Mouse (Mus musculus) 416B (cell line): ENCODE data around the gene Mcf2l.

Source experiments
- DNase-seq: peaks from one replicate; pipeline ENCODE4 v3.0.0; 2011; ENCODE audit warnings: low read depth

The Mcf2l gene

GRCm38 (mm10) chr8:12874194-12874791 is 687 bp downstream of the Mcf2l start:
- no peak for DNase-seq

GRCm38 (mm10) chr8:12874971-12875370 is 1.4 kb downstream of the Mcf2l start:
- no peak for DNase-seq

DNA sequence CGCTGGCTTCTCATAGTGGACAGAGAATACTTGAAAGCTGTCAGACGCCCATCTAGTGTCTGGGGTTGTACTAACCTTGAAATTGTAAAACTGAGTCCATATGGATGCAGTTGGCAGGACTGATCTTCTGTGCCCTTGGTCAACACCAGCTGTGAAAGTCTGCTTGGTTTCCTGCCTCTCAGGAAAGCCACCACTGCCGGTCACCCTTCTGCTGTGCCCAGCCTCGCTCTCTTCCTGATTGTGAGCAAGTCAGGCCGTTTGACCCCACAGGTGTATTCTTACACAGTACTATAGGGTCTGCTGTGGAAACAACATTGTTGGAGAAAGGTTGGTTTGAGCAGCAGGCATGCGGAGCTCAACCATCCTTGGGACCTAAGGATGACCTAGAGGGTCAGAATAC is 3.5 kb downstream of the Mcf2l start:
- DNase-seq = peak; percentile 80

- DNase-seq = no peak
Observed at GRCm38 (mm10) chr8:12880163-12880562, 6.6 kb downstream of the Mcf2l start.

DNA sequence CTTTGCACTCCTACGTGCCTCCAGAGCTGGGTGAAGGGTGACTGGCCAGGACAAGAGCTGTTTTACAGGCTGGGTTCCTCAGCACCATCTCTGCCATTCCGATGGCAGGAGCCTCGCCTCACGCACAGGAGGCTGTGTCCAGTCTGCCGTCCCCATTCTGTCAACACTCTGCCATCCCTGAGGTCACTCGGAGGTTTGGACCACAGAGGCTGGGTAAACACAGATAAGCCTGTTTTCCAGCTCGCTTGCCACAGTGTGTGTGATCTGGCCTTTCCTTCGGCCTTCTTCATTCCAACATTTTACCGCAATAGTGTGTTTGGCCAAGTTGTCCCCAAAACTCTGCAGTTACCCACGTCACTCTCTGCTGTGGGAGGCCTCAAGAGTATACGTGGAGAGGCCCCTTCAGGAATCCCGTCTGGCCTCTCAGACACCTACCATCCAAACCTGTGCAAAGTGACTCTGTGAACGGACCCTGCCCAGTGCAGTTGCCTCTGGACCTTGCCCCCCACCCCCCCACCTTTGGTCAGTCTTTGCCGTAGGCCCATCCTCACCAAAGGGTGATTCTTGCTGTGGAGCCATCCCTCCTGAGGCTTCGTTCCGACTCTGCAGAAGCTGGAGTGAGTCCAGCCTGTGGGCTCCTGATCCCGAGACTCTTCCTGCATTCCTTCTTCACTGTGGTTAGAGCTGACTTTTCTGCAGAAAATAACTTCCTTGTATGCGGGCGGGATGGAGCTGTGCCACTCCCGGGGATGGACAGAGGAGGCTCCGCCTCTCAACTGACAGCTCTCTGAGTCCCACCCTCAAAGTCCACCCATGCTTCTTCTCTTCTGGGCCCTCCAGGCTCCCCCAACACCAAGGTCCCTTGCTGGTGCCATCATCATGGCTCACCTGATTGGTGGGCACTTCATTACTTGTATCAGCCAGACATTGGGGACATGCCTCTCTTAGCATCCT is 9.7 kb downstream of the Mcf2l start:
- DNase-seq = peak; percentile 70

DNA sequence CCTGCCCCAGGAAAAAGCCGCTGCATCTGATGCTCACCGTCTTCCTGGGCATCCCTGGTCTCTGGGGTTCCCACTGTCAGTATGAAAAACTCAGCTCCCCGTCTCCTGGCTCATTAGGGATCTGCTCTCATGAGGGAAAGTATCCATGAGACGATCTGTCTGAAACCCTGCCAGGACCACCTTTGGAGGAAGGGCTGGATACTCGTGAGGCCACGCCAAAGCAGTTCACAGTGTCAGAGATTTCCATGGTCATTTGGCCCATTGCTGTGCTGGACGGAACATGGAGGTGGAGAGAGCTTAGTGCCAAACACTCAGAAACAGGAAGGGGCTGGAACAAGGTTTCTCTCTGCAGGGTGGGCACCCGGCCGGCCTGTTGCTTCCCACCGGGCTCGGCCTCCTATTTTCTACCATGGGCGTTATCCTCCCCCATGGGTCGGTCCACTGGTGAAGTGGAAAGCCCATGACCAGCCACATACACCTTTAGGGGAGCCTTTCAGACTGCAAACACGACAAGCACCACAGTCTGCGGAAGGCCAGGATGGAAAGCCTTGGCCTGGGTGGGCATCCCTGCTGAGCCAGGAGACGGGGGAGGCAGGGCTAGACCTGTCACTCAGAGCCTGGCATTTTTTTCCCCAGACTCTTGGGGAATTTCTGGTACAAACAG is 14.3 kb downstream of the Mcf2l start:
- no peak for DNase-seq

DNA sequence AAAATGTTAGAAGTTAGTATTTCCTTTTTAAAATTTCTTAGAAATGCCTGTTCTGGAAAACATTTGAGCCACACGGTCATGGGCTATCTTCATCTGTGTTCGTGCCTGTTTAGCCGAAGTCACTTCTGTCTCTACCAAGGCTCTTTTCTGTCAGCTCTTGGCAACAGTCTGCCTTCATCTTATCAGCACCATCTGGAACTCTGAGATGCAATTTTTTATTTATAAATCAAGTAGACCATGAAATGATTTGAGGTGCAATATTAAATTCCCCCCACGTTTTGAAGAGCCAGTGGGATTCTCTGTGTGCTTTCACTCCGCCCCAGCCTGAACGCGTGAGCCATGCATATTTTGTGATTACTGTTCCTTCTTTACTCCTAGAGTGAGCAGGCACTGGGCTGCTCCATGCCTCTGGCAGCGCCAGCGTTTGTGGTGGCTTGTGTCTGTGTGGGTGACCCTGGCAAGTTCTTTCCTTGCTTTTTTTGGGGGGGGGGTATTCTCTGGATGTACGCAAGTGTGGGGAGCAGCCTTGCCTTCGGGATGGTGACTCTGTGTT is 15.5 kb downstream of the Mcf2l start:
- no peak for DNase-seq

DNA sequence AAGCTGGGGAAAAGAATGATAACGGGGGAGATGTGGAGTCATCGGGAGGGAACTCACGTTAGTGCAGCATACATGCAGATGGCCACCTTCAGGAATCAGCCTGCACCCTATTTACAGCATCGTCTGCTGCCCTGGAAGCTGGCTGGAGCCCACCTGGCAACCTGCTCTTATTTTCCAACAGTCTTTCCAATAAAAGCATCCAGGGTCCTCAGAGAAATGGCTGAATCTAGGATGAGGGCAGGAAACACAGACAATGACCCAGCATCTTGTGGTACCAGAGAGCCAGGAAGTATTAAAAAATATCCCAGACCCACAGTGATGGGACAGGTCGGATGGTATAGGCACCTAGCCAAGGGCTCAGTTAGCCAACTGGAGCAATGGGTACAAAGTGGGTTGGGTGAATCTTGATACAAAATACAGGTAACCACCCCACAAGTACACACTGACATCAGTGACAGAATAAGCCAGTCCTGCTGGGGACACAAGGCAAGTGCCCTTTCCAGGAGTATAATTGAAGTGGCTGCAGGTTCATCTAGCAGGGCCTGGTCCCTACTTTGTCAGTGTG is 19.4 kb downstream of the Mcf2l start:
- no peak for DNase-seq

DNA sequence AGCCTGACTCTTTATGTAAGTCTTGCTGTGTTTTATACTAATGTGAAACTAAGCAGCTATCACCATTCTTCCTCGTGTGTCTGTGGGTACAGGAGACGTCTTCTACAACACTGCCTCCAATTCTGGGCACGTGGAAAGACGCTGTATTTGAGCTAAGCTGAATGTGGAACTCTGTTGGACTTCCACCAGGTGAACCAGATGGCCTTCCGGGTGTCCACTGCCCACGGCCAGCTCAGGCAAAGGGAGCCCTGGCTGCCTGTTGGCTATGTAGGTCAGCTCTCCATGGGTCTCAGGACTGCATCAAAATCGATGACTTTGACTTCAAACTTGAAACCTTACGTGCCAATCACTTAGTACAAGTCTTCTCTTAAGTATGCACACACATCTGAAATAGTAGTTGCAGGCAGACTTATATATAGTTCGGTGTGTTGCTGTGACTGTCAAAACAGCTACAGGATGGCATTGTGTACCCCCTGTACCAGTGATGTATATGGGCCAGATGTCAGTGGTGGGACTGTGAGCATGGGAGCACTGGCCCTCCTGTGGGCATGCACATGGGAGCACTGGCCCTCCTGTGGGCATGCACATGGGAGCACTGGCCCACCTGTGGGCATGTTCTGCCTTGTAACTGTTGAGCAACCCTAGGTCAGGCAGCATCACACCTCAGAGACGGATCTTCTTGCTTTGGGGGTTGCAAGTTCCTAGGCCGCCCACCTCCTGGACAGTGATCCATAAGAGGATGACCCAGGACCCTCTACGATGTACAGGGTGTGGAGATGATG is 20.4 kb downstream of the Mcf2l start:
- no peak for DNase-seq

GRCm38 (mm10) chr8:12894783-12895534 is 21.4 kb downstream of the Mcf2l start:
- DNase-seq = no peak

- peak; percentile 12 for DNase-seq
Observed at GRCm38 (mm10) chr8:12895535-12896150, 22.0 kb downstream of the Mcf2l start.

DNA sequence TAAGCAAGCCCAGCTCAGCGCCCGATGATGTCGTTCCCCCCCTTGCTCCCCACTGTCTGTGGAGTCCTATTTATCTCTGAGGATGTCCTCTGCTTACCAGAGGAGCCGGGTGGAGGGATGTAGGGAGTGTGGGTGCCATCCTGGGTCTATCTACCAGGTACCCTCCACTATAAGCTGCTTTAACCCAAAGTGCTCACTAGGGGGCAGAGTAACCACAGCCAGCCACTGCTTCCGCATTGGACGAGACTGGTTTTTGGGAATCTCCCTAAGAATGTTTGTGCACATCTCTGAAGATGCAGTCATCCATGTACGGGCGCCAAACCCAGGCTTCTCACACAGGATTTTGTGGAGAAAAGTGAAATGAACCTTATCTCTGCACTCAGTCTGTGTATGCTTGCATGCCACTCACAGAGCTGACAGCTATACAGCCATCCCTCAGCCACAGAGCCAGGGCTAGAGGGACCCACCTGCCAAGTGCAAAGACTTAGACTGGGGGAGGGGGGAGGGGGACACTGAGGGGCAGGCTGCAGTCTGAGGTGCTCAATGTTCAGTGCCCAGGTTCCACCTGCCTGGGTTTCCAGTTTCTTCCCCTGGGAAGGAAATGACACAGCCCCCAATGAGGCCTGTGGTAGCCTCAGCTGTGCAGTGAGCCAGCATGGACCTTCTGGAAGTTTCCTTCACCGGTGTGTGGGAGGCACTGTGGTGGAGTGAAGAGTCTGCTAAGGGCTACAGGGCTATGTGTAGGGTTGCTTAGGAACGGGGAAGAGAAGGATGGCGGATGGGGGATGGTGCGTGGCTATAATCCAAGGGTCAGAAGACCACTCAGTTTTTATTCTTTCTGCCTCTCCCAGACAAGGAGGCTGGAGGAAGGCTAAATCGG is 23.1 kb downstream of the Mcf2l start:
- DNase-seq = peak; percentile 38

- DNase-seq = no peak
Observed at GRCm38 (mm10) chr8:12897815-12898214, 24.2 kb downstream of the Mcf2l start.

DNA sequence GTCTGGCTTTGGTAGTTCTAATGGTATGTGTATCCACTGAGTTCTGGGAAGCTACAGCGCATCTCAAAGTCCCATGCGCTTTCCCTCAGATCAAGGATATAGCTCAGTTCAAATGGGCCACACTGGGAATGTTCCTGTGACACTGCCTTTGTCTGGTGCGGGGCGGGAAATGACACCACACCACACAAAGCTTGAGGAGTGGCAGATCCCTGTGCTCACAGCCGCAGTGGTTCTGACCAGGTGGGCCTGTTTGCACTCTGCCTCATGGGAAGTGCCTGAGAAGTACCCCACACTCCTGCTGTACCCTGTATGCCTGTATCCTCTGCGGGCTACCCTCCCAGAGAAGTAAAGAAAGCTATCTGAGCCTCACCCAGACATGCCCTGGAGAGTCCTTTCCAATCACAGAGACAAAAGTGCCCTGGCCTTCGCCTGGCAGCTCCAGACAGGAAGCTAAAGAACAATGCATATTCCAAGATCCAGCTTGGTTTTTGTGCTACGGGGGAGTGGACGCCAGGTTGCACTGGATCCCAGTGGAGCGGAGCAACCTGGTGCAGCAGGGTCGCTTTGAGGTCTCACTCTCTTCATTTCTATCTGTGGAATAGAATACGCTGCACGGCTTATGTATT is 30.3 kb downstream of the Mcf2l start:
- DNase-seq = no peak

GRCm38 (mm10) chr8:12905122-12905521 is 31.5 kb downstream of the Mcf2l start:
- DNase-seq = no peak

GRCm38 (mm10) chr8:12905599-12906321 is 32.2 kb downstream of the Mcf2l start:
- DNase-seq = no peak

- no peak for DNase-seq
Observed at GRCm38 (mm10) chr8:12906597-12906996, 33.0 kb downstream of the Mcf2l start.

DNA sequence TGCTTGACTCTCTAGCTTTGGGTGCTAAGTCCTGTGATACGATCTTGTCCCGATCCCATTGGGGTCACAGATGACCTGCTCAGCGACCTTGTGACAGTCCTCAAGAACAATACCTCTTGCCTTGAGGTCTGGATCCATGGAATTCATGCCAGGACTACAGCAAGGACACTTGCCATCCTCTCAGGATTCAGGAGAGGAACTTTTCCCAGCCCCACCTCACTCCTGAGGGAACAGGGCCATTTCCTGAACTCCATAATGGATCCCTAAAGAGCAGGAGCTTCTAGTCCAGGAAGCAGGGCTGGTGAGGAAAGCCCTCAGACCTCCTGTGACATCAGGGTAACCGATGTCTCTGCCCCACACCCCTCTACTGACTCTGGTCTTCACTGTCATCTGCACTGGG is 34.1 kb downstream of the Mcf2l start:
- no peak for DNase-seq
